Mouse (Mus musculus): ENCODE measurements around the gene Gm20390.
A peak's percentile ranks its signal among the peaks of the same experiment; 100 is the strongest.
"Not testable (repeated sequence)": the region's sequence is repeated elsewhere in the genome, so short reads cannot be mapped to it uniquely, and the experiment has no call there.

The Gm20390 gene

GRCm38 (mm10) chr11:93963013-93963412 lies 5.1 kb downstream of the Gm20390 start:
- no peak for DNase-seq

GRCm38 (mm10) chr11:93961482-93961881 lies 6.6 kb downstream of the Gm20390 start:
- no peak for DNase-seq

DNA sequence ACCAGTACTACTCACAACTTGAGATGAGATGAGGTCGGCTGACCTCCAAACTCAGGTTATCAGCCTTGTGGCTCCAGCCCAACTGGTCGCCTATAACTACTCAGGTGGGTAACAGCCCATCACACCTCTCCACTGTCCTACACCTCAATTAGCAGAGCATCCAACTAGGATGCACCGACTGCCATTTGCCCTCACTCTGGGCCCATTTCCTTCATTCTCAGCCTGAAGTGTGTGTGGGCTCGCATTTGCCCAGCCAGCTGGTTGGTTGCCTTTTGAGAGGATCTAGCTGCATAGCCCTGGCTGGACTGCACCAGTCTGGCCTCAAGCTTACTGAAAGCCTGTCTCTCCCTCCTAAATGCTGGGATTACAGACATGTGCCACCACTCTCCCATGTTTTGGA lies 10.3 kb downstream of the Gm20390 start:
- DNase-seq, result no peak

GRCm38 (mm10) chr11:93957031-93957555 lies 11.0 kb downstream of the Gm20390 start:
- no peak for DNase-seq

- DNase-seq, result no peak
Observed at GRCm38 (mm10) chr11:93956159-93956558, 11.9 kb downstream of the Gm20390 start, which contains the start of gene Nme2. TSS of gene Nme2 (minus strand) at chr11:93956259.

DNA sequence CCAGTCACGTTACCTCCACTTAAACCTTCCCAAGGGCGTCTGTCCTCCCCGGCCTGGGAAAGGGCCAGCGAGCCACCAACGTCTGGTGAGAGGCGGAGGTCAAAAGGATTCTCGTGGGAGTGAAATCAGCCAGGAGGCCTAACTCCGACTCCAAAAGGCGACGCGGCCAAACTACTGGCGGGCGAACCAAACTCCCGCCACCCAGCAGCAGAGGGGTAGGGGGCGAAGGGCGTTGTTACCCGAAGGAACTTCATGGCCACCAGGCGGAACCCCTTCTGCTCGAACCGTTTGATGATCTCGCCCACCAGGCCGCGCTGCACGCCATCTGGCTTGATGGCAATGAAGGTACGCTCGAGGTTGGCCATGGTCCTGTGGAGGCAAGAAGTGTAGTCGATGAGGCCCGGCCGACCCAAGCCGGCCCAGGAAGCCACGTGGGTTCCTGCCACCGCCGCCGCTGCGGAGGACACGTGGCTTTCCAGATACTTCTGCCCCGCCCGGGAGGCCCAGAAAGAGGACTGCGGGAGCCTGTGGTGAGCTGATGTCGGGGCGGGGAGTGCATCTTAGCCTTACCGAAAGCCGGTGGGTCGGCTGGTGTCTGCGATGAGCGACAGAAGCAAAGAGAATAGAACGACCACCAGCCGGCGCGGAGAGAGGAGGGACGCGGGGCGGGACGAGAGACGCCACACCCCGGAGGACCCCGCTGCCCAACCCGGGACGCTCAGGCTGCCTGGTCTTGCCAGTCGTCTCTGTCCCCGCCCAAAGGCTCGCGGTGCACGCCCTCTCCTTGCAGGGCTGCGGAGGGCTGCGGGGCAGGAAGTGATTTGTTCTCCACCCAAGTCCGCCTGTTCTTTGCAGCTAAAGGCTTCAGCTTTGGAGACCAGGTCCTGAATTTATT lies 12.6 kb downstream of the Gm20390 start:
- DNase-seq, result peak; percentile 93

DNA sequence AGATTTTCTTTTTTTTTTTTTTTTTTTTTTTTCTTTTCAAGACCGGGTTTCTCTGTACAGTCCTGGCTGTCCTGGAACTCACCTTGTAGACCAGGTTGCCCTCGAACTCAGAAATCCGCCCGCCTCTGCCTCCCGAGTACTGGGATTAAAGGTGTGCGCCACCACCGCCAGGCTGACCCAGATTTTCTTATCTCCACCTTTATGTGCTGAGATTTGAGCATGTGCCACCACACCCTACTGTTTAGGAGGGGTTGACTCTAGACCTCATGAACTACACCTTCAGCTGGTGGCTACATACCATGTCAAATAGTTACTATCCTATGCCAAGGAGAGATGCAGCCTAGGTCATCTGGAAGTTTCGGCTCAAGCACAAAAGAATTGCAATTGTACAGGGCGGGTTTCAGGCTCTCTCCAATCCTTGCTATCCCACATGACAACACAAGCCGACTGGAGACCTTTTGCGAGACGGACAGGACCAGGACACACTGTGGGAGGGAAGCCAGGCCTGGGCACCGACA lies 13.3 kb downstream of the Gm20390 start:
- DNase-seq, result no peak

GRCm38 (mm10) chr11:93952376-93952775 lies 15.7 kb downstream of the Gm20390 start:
- no peak for DNase-seq

DNA sequence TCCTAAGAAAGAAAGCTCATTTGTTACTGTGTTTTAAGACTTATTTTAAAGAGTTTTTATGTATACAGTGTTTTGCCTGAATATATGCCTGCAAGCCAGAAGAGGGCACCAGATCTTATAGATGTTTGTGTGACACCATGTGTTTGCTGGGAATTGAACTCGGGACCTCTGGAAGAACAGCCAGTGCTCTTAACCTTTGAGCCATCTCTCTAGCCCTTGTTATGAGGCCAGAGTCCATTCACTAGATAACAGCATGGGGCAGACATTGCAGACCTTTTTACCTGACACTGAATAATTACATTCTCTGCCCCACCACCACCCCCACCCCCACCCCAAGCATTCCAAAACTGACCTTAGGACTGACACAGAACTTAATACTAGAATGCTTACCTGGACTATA lies 18.0 kb downstream of the Gm20390 start:
- DNase-seq, result no peak

- no peak for DNase-seq
Observed at GRCm38 (mm10) chr11:93948887-93949567, 19.1 kb downstream of the Gm20390 start.

GRCm38 (mm10) chr11:93944986-93945385 lies 23.1 kb downstream of the Gm20390 start:
- no peak for DNase-seq

DNA sequence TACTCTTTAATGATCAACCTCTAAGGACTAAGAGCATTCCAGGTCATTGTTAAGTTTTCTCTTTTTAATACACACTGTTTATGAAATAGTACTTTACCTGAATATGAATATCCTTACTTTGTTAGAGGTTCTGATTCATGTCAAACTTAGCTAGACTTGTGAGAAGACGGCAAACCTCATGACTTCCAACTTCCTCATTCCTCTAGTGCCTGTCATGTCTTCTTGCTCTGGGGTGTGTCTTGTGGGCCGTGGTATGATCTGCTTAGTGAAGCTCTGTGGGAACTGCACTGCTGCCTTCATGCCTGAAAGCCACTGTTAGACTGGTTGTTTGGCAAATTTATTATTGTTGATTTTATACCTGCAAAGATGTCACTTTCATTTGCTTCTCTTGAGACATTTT lies 27.2 kb downstream of the Gm20390 start:
- no peak for DNase-seq

GRCm38 (mm10) chr11:93929106-93929505 lies 39.0 kb downstream of the Gm20390 start:
- no peak for DNase-seq

DNA sequence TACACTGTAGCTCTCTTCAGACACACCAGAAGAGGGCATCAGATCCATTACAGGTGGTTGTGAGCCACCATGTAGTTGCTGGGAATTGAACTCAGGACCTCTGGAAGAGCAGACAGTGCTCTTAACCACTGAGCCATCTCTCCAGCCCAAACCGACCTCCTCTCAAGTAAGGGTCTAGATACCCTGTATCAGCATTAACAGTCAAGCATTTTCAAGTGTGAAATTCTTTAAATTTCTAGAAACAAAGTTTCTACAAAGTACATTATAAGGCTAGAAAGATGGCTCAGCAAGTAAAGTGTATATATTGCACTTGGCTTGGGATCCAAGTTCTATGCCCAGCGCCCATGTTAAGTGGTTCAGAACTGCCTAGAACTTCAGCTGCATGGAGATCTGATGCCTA lies 53.1 kb downstream of the Gm20390 start:
- not testable (repeated sequence) for DNase-seq

GRCm38 (mm10) chr11:93911603-93912002 lies 56.5 kb downstream of the Gm20390 start:
- no peak for DNase-seq

GRCm38 (mm10) chr11:93908829-93909228 lies 59.3 kb downstream of the Gm20390 start:
- DNase-seq, result no peak

DNA sequence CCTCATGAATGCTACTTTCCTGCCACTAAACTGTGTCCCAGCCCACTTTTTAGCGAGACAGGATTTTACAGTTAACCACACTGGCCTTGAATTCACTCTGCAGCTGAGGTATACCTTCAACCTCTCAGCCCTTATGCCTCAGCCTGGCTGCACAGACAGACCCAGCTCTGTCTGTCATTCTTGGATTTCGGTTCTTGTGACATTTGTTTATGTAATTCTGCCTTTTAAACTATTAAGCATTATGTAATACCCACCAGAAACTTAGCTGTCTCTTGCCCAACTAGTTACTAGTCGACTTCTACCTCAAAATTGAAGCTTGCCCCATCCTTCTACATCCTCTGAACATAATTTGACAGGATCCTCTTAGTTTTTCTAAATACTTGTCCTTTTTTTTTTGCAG lies 60.3 kb downstream of the Gm20390 start:
- DNase-seq, result no peak

DNA sequence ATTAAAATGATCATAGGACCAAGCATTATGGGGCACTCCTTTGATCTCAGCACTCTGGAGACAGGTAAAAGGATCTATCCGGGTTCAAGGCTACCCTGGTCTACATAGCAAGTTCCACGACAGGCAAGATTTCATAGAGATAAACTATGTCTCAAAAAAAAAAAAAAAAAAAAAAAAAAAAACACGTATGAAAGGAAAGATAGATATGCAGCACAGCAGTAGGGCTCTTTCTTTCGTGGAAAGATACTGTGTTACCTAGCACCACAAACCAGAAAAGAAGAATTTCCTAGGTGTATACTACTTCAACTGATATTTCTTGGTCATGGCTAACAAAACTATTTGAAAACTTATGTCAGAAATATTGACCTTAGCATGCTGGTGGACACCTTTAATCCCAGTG lies 61.3 kb downstream of the Gm20390 start:
- DNase-seq, result no peak

Data from thymus, postnatal 25 days (tissue).